Mouse (Mus musculus) MEL (cell line): ENCODE data around the gene Anks1.

Experiments
- POLR2A ChIP-seq, 2 experiments: IDR thresholded peaks; 2 replicates each; pipeline ENCODE4 v1.6.1; 2011 to 2012; ENCODE audit warnings: low read length in 2 of 2, mild to moderate bottlenecking in 2 of 2, control low read depth in 1 of 2, improper control_type of control experiment in 1 of 2, low read depth in 1 of 2, moderate library complexity in 1 of 2; ENCODE audit not compliant: control insufficient read depth in 1 of 2, insufficient read depth in 1 of 2, poor library complexity in 1 of 2
- POLR2AphosphoS2 ChIP-seq: IDR thresholded peaks from 2 replicates; pipeline ENCODE4 v1.6.1; 2011; ENCODE audit warnings: low read length, improper control_type of control experiment

DNA sequence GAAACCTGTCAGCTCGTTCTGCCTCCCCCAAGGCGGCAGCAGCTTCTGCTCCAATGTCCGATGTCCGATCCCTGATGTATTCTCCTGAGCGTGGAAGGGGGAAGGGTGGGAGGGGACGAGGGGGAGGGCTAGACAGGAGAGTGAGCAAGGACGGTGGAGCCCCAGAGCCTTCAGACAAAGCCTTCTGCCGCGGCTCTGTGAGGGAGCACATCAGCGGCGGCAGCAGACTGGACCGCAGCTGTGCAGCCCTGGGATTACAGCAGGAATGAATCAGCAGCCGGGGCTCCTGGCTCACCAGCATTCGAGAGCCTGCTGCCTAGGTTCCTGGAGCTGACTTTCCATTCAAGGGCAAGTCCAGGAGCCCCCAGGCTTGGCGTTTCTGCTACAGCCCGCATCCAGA, 131.5 kb downstream of the Anks1 start:
- TF ChIP-seq POLR2A (IDR thresholded peaks at IDR 0.05; ENCODE audit: control insufficient read depth in 1 of 2, insufficient read depth in 1 of 2, low read depth in 1 of 2, low read length in 2 of 2, poor library complexity in 1 of 2) = no peak
- TF ChIP-seq POLR2AphosphoS2 = no peak
